Mouse (Mus musculus): Measurements from ENCODE around the gene Lcp1. TPM values are rescaled to one million over a fixed set of nuclear protein-coding genes. Genes with fewer than 3 reads are reported as not detected.

Lcp1 gene
- total RNA-seq, 1 experiment from 2014 or later = 1,555 TPM

DNA sequence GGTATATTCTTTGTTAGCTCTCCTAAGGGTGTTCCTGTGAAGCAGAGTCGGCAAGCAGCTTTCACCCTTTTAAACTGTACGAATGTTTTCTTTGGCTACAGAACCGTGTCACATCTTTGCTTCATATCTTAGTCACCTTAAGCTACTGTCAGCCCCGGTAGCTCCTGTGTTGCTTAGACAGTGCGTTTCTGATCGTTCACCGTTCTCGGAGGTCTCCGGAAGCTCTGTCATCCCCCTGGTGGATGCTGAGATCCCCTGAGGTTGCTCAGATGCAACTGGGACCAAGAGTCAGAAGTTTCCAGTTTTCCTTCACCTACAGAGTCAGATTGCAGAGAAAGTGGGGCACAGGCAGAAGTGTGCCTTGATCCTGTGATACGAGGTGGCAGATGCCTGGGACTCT lies 61.5 kb downstream of the Lcp1 start:
- ATAC-seq (ENCODE audit: extremely low read depth, insufficient number of reproducible peaks, low FRiP score, poor library complexity, severe bottlenecking) = no peak

DNA sequence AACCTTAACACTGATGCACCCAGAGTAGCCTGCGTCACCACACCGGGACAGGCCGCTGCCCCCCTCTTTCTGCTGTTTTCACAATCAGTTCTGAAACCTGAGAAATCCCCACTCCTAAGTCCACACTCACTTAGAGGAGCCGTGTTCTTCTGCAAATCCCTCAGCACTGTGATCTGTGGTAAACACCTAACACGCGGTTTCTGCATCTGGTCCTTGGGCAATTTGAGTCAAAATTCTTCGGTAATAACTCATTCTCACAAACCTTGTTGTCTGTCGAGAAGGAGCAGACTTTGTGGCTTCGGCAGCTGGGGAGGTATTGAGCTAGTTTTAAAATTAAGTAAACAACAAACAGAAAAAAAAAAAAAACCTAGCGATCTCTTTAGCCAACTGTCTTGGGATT lies 62.0 kb downstream of the Lcp1 start:
- ATAC-seq (ENCODE audit: extremely low read depth, insufficient number of reproducible peaks, low FRiP score, poor library complexity, severe bottlenecking) = peak; percentile 16; the same call in 1 of the 2 replicates

- peak; percentile 89 for ATAC-seq (ENCODE audit: extremely low read depth, insufficient number of reproducible peaks, low FRiP score, poor library complexity, severe bottlenecking)
Observed at GRCm38 (mm10) chr14:75195530-75195929, 64.6 kb downstream of the Lcp1 start.

DNA sequence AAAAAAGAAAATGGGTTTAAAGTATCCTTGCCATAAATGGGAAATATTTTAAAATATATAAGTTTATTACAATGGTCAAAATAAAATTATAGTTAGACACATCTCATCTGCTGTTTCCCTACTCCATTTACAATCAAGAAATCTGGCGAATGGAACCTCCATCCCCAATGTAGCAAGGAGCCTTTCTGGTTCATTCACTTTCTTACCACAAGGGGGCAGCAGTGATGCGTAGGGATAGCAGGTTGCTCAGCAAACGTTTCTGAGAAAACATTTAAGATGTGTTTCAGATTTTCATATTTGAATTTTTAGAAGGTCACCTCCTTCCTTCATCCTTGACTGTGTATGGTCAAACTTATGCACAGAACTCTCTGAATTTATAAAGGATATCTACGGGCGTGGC lies 66.1 kb downstream of the Lcp1 start:
- ATAC-seq (ENCODE audit: extremely low read depth, insufficient number of reproducible peaks, low FRiP score, poor library complexity, severe bottlenecking) = peak; percentile 40; the same call in 1 of the 2 replicates

DNA sequence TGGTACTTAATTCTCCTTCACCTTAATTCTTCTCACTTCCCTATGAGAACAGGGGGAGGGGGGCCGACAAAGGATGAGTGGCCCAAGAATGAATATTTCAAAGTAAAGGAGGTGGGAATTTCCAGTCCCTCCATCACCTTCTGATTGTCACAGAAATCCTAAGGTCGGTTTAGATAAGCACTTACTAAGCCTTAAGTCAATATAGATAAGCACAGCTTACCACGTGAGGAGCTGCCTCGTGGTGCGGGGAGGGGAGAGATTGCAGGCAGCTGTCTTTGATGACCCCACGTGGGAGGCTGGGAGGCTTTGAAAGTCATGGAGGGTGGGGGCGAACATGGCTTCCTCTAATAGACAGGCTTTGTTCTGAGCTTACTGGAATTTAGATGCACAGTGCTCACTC lies 66.8 kb downstream of the Lcp1 start:
- no peak for ATAC-seq (ENCODE audit: extremely low read depth, insufficient number of reproducible peaks, low FRiP score, poor library complexity, severe bottlenecking)

DNA sequence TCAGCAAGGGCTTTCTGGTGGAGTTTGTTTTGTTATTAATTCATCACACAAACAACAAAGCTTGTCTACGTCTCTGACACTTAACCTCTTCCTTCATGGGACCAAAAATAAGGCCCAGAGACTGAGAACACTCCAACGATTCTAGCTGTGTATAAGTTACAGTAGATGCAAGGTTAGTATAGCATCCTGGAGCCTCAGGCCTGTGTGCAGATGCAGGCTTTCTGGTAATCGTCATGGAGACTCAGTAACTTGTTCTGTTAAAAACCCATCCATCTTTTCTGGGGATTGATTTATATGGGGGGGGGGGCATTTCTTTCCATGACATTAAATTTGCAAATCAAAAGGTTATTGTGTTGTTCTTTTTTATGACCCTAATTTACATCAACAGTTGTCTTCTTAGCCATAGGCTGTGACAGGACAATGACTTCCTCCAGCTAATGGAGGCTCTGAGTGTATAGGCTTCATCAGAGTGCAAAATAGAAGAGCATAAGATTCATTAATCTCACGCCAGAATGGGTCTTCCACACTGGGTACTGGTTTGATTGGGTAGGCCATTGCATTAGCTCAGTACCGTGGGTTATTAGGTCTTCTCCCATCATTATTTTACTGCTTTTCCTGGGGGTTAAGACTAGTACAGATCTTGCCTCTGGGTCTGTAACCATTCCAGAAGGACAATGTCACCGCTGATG lies 74.6 kb downstream of the Lcp1 start:
- ATAC-seq (ENCODE audit: extremely low read depth, insufficient number of reproducible peaks, low FRiP score, poor library complexity, severe bottlenecking) = no peak

GRCm38 (mm10) chr14:75206307-75206706 lies 75.4 kb downstream of the Lcp1 start:
- no peak for ATAC-seq (ENCODE audit: extremely low read depth, insufficient number of reproducible peaks, low FRiP score, poor library complexity, severe bottlenecking)

DNA sequence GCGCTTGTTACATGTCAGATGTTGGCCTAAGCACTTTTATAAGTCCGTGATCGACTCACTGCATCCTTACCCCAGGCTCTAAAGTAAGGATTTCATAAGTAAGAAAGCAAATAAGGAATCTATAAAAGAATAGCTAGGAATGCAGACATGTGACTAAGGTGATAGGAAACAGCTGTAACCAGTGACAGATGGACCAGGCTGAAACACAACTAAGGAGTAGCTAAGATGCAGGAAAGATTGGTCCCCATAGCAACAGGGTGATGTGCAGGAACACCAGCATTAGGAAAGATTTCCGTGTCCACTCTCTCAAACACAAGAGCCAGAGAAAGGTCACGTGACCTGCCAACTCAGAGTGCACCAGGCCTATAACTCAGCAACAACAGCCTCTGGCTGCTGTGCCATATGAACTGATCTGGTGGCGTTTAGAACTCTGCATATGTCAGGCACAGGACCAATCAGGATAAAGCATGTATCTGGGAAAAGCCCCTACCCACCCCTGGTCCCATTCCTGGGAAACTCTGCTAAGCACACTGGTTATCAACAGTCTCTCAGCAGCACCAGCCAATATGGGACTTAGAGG lies 77.8 kb downstream of the Lcp1 start:
- ATAC-seq (ENCODE audit: extremely low read depth, insufficient number of reproducible peaks, low FRiP score, poor library complexity, severe bottlenecking) = no peak

DNA sequence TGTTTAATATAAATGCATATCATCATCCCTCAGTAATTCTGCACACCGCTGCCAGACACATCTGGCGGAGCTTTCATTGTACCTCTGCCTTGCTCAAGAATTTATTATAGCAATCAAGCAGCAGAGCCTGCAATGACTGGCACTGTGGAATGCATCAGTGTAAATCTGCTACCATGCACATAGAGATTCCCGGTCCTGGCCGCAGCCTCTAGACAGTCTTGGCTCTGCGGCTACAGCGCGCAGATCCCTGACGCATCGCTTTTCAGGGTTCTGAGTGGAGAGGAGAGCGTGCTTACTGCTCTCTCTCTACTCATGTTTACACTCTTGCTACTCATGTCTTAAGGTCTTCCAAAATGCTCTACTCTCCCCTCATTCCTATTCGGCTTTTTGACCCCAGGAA lies 82.9 kb downstream of the Lcp1 start:
- ATAC-seq (ENCODE audit: extremely low read depth, insufficient number of reproducible peaks, low FRiP score, poor library complexity, severe bottlenecking) = no peak

GRCm38 (mm10) chr14:75218843-75219242 lies 87.9 kb downstream of the Lcp1 start:
- no peak for ATAC-seq (ENCODE audit: extremely low read depth, insufficient number of reproducible peaks, low FRiP score, poor library complexity, severe bottlenecking)

DNA sequence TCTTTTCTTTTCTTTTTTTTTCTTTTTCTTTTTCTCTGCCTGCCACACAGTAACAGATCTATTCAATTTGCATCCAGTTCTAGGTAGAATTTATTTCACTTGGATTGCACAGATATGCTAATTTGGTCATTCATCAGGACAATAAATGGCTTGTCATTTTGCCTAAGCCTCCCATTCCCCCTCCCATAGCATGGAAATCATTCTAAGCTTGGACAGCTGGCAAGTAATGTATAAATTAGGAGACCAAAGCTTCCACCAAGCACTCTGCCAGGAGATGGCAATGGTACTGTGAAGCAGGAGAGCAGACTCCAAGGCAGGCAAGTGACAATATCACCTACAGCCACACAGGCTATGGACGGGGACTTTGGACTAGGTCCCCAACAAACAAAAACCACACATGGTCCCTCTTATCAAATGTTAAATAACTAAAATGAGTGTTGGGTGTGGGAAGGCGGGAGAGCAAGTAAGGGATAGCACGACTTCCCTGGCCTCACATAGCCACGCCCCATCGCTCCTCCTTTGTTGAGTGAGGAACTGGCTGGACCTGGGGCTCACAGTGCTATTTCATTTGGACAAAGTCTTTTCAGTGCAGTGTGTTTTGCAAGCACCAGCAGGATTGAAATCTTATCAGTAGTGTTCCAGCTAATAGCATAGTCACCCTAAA lies 88.5 kb downstream of the Lcp1 start:
- ATAC-seq (ENCODE audit: extremely low read depth, insufficient number of reproducible peaks, low FRiP score, poor library complexity, severe bottlenecking) = no peak

- ATAC-seq (ENCODE audit: extremely low read depth, insufficient number of reproducible peaks, low FRiP score, poor library complexity, severe bottlenecking) = no peak
Observed at GRCm38 (mm10) chr14:75222386-75222785, 91.5 kb downstream of the Lcp1 start.

- ATAC-seq (ENCODE audit: extremely low read depth, insufficient number of reproducible peaks, low FRiP score, poor library complexity, severe bottlenecking) = no peak
Observed at GRCm38 (mm10) chr14:75227453-75228084, 96.7 kb downstream of the Lcp1 start.

GRCm38 (mm10) chr14:75229834-75230233 lies 98.9 kb downstream of the Lcp1 start:
- ATAC-seq (ENCODE audit: extremely low read depth, insufficient number of reproducible peaks, low FRiP score, poor library complexity, severe bottlenecking) = peak; percentile 63

DNA sequence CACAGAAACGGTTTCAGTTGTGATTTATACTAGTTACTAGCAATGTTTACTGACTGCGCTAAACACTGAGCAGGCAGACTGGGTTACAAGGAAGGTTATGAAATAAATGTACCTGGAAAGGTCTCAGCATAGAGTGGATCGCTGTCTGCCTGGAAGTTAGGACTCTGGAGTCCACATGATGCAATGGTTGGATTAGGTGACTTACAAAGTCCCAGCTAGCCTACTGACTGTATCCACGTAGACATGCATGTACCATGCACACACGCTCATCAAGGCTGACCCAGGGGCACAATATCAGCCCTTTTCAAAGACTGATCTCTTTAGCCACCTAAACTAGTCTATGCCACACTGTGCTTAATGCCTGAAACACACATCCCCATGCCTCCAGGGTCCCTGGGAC lies 102.2 kb downstream of the Lcp1 start:
- ATAC-seq (ENCODE audit: extremely low read depth, insufficient number of reproducible peaks, low FRiP score, poor library complexity, severe bottlenecking) = no peak

GRCm38 (mm10) chr14:75235552-75235951 lies 104.7 kb downstream of the Lcp1 start:
- ATAC-seq (ENCODE audit: extremely low read depth, insufficient number of reproducible peaks, low FRiP score, poor library complexity, severe bottlenecking) = no peak

GRCm38 (mm10) chr14:75235955-75236635 lies 105.2 kb downstream of the Lcp1 start:
- ATAC-seq (ENCODE audit: extremely low read depth, insufficient number of reproducible peaks, low FRiP score, poor library complexity, severe bottlenecking) = no peak

DNA sequence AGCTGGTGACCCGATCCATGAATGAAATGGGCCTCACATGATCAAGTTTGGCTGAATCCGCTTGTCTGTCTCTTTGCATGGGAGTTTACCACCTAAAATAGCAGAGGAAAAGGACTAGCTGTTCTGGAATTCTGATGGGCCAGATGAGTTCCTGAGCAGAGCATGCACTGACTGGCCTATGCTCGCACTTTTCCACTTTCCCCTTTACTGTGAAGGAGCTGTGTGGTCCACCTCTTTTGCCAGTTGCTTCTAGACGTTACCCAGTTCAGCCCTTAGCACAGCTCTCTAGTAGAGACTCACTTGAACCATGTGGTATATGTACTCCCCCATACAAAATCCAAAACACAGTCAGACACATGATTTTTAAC lies 105.7 kb downstream of the Lcp1 start:
- ATAC-seq (ENCODE audit: extremely low read depth, insufficient number of reproducible peaks, low FRiP score, poor library complexity, severe bottlenecking) = no peak

GRCm38 (mm10) chr14:75237096-75237495 lies 106.2 kb downstream of the Lcp1 start:
- ATAC-seq (ENCODE audit: extremely low read depth, insufficient number of reproducible peaks, low FRiP score, poor library complexity, severe bottlenecking) = no peak

Data from neutrophil, adult 5-6 weeks (primary cell).